Mouse (Mus musculus): ENCODE measurements around the gene Cit. TPM values are rescaled to one million over a fixed set of nuclear protein-coding genes. Genes with fewer than 3 reads are reported as not detected.
A peak's percentile ranks its signal among the peaks of the same experiment; 100 is the strongest.

The Cit gene
- polyA plus RNA-seq, 1 experiment from 2014 or later, result 58.4 TPM

GRCm38 (mm10) chr5:116024327-116024739 is 179.3 kb downstream of the Cit start, which contains the start of gene Prkab1:
Prkab1 (minus strand) TSS chr5:116024508.
- Histone ChIP-seq H3K9me3 (ENCODE audit: control insufficient read depth, low read length) (no peaks in the 10 kb centered on the region), H3K36me3 (ENCODE audit: control insufficient read depth, insufficient read depth, low read length) (peaks cover 23% of the 10 kb centered on the region), H3K4me3 (ENCODE audit: low read depth, low read length) (peak within 1 kb of the TSS; percentile 80), H3K27ac (ENCODE audit: low read depth, low read length) (peak within 1 kb of the TSS; percentile 96), H3K9ac (ENCODE audit: low read depth, low read length) (peak within 1 kb of the TSS; percentile 86), H3K27me3 (replicated peaks; ENCODE audit: control insufficient read depth, insufficient read depth, low read length) (no peaks in the 10 kb centered on the region), H3K4me1 (replicated peaks; ENCODE audit: control insufficient read depth, insufficient read depth, low read length) (peaks cover 56% of the 10 kb centered on the region), H3K4me2 (peak within 1 kb of the TSS; percentile 80)
- ATAC-seq (replicated peaks; ENCODE audit: low FRiP score) (peak; percentile 82), DNase-seq (ENCODE audit: low spot score) (peak; percentile 95)
- WGBS, result under 1% methylated on average over 46 of the region's 46 CpGs

- H3K9ac ChIP-seq (ENCODE audit: low read depth, low read length), result no peak overlapping the region
- H3K4me2 ChIP-seq, result peak overlapping the region; percentile 58
- no peaks in the 10 kb centered on the region for H3K9me3 ChIP-seq (ENCODE audit: control insufficient read depth, low read length)
- H3K27ac ChIP-seq (ENCODE audit: low read depth, low read length), result peak overlapping the region; percentile 87
- no peaks in the 10 kb centered on the region for H3K27me3 ChIP-seq (replicated peaks; ENCODE audit: control insufficient read depth, insufficient read depth, low read length)
- H3K36me3 ChIP-seq (ENCODE audit: control insufficient read depth, insufficient read depth, low read length), result peaks cover 7% of the 10 kb centered on the region
- H3K4me3 ChIP-seq (ENCODE audit: low read depth, low read length), result no peak overlapping the region
- ATAC-seq (replicated peaks; ENCODE audit: low FRiP score), result no peak
- 53% methylated on average over 5 of the region's 5 CpGs for WGBS
- H3K4me1 ChIP-seq (replicated peaks; ENCODE audit: control insufficient read depth, insufficient read depth, low read length), result peaks cover 50% of the 10 kb centered on the region
- no peak for DNase-seq (ENCODE audit: low spot score)
These were observed 181.0 kb downstream of the Cit start for GRCm38 (mm10) chr5:116026107-116026506.

GRCm38 (mm10) chr5:116026561-116026960 is 181.5 kb downstream of the Cit start:
- Histone ChIP-seq H3K4me1 (replicated peaks; ENCODE audit: control insufficient read depth, insufficient read depth, low read length) (peaks cover 49% of the 10 kb centered on the region), H3K4me2 (peak overlapping the region; percentile 58), H3K4me3 (ENCODE audit: low read depth, low read length) (peak overlapping the region; percentile 22; the same call in 1 of the 2 replicates), H3K9me3 (ENCODE audit: control insufficient read depth, low read length) (no peaks in the 10 kb centered on the region), H3K27me3 (replicated peaks; ENCODE audit: control insufficient read depth, insufficient read depth, low read length) (no peaks in the 10 kb centered on the region), H3K9ac (ENCODE audit: low read depth, low read length) (peak overlapping the region; percentile 44; the same call in 1 of the 2 replicates), H3K36me3 (ENCODE audit: control insufficient read depth, insufficient read depth, low read length) (peaks cover 2% of the 10 kb centered on the region; the same call in 1 of the 2 replicates), H3K27ac (ENCODE audit: low read depth, low read length) (peak overlapping the region; percentile 87)
- 28% methylated on average over 14 of the region's 14 CpGs for WGBS
- ATAC-seq (replicated peaks; ENCODE audit: low FRiP score), result peak; percentile 73
- peak; percentile 61 for DNase-seq (ENCODE audit: low spot score)

- H3K36me3 ChIP-seq (ENCODE audit: control insufficient read depth, insufficient read depth, low read length), result no peaks in the 10 kb centered on the region
- WGBS, result 19% methylated on average over 7 of the region's 7 CpGs
- H3K27ac ChIP-seq (ENCODE audit: low read depth, low read length), result peak overlapping the region; percentile 51
- peaks cover 32% of the 10 kb centered on the region for H3K4me1 ChIP-seq (replicated peaks; ENCODE audit: control insufficient read depth, insufficient read depth, low read length)
- no peaks in the 10 kb centered on the region for H3K9me3 ChIP-seq (ENCODE audit: control insufficient read depth, low read length)
- no peak overlapping the region for H3K9ac ChIP-seq (ENCODE audit: low read depth, low read length)
- H3K27me3 ChIP-seq (replicated peaks; ENCODE audit: control insufficient read depth, insufficient read depth, low read length), result no peaks in the 10 kb centered on the region
- peak overlapping the region; percentile 33 for H3K4me2 ChIP-seq
- DNase-seq (ENCODE audit: low spot score) (peak; percentile 69), ATAC-seq (replicated peaks; ENCODE audit: low FRiP score) (peak; percentile 67)
- peak overlapping the region; percentile 11; the same call in 1 of the 2 replicates for H3K4me3 ChIP-seq (ENCODE audit: low read depth, low read length)
These were observed 184.0 kb downstream of the Cit start for GRCm38 (mm10) chr5:116029071-116029470.

GRCm38 (mm10) chr5:116030566-116031189 is 185.6 kb downstream of the Cit start:
- Histone ChIP-seq H3K27me3 (replicated peaks; ENCODE audit: control insufficient read depth, insufficient read depth, low read length) (no peaks in the 10 kb centered on the region), H3K4me1 (replicated peaks; ENCODE audit: control insufficient read depth, insufficient read depth, low read length) (peaks cover 26% of the 10 kb centered on the region), H3K4me2 (peak overlapping the region; percentile 36), H3K36me3 (ENCODE audit: control insufficient read depth, insufficient read depth, low read length) (no peaks in the 10 kb centered on the region), H3K4me3 (ENCODE audit: low read depth, low read length) (no peak overlapping the region), H3K27ac (ENCODE audit: low read depth, low read length) (no peak overlapping the region), H3K9ac (ENCODE audit: low read depth, low read length) (no peak overlapping the region), H3K9me3 (ENCODE audit: control insufficient read depth, low read length) (no peaks in the 10 kb centered on the region)
- WGBS, result 14% methylated on average over 19 of the region's 19 CpGs
- DNase-seq (ENCODE audit: low spot score) (no peak), ATAC-seq (replicated peaks; ENCODE audit: low FRiP score) (no peak)

- Histone ChIP-seq H3K4me1 (replicated peaks; ENCODE audit: control insufficient read depth, insufficient read depth, low read length) (peaks cover 23% of the 10 kb centered on the region), H3K27me3 (replicated peaks; ENCODE audit: control insufficient read depth, insufficient read depth, low read length) (no peaks in the 10 kb centered on the region), H3K4me3 (ENCODE audit: low read depth, low read length) (no peak overlapping the region), H3K4me2 (peak overlapping the region; percentile 36), H3K27ac (ENCODE audit: low read depth, low read length) (no peak overlapping the region), H3K9me3 (ENCODE audit: control insufficient read depth, low read length) (no peaks in the 10 kb centered on the region), H3K36me3 (ENCODE audit: control insufficient read depth, insufficient read depth, low read length) (no peaks in the 10 kb centered on the region), H3K9ac (ENCODE audit: low read depth, low read length) (no peak overlapping the region)
- 2% methylated on average over 14 of the region's 14 CpGs for WGBS
- peak; percentile 68 for DNase-seq (ENCODE audit: low spot score)
- no peak for ATAC-seq (replicated peaks; ENCODE audit: low FRiP score)
These were observed 186.1 kb downstream of the Cit start for GRCm38 (mm10) chr5:116031190-116031577.

- Histone ChIP-seq H3K4me2 (no peak overlapping the region), H3K27ac (ENCODE audit: low read depth, low read length) (no peak overlapping the region), H3K9ac (ENCODE audit: low read depth, low read length) (no peak overlapping the region), H3K36me3 (ENCODE audit: control insufficient read depth, insufficient read depth, low read length) (no peaks in the 10 kb centered on the region), H3K4me3 (ENCODE audit: low read depth, low read length) (no peak overlapping the region), H3K9me3 (ENCODE audit: control insufficient read depth, low read length) (no peaks in the 10 kb centered on the region), H3K27me3 (replicated peaks; ENCODE audit: control insufficient read depth, insufficient read depth, low read length) (0 out of 2 replicates have a peak, but pooled peaks cover 5% of the 10 kb centered on the region), H3K4me1 (replicated peaks; ENCODE audit: control insufficient read depth, insufficient read depth, low read length) (no peaks in the 10 kb centered on the region)
- DNase-seq (ENCODE audit: low spot score) (no peak), ATAC-seq (replicated peaks; ENCODE audit: low FRiP score) (no peak)
- WGBS, result 72% methylated on average over 16 of the region's 16 CpGs
These were observed 191.4 kb downstream of the Cit start for GRCm38 (mm10) chr5:116036465-116036864.

- Histone ChIP-seq H3K4me2 (no peak overlapping the region), H3K4me1 (replicated peaks; ENCODE audit: control insufficient read depth, insufficient read depth, low read length) (no peaks in the 10 kb centered on the region), H3K9ac (ENCODE audit: low read depth, low read length) (no peak overlapping the region), H3K36me3 (ENCODE audit: control insufficient read depth, insufficient read depth, low read length) (no peaks in the 10 kb centered on the region), H3K27me3 (replicated peaks; ENCODE audit: control insufficient read depth, insufficient read depth, low read length) (0 out of 2 replicates have a peak, but pooled peaks cover 5% of the 10 kb centered on the region), H3K4me3 (ENCODE audit: low read depth, low read length) (no peak overlapping the region), H3K27ac (ENCODE audit: low read depth, low read length) (no peak overlapping the region), H3K9me3 (ENCODE audit: control insufficient read depth, low read length) (no peaks in the 10 kb centered on the region)
- WGBS, result 42% methylated on average over 11 of the region's 12 CpGs
- ATAC-seq (replicated peaks; ENCODE audit: low FRiP score) (no peak), DNase-seq (ENCODE audit: low spot score) (no peak)
These were observed 192.7 kb downstream of the Cit start for GRCm38 (mm10) chr5:116037731-116038130.

- Histone ChIP-seq H3K9ac (ENCODE audit: low read depth, low read length) (no peak overlapping the region), H3K4me3 (ENCODE audit: low read depth, low read length) (no peak overlapping the region), H3K36me3 (ENCODE audit: control insufficient read depth, insufficient read depth, low read length) (no peaks in the 10 kb centered on the region), H3K4me2 (peak overlapping the region; percentile 32), H3K27ac (ENCODE audit: low read depth, low read length) (no peak overlapping the region), H3K4me1 (replicated peaks; ENCODE audit: control insufficient read depth, insufficient read depth, low read length) (no peaks in the 10 kb centered on the region), H3K27me3 (replicated peaks; ENCODE audit: control insufficient read depth, insufficient read depth, low read length) (0 out of 2 replicates have a peak, but pooled peaks cover 5% of the 10 kb centered on the region), H3K9me3 (ENCODE audit: control insufficient read depth, low read length) (no peaks in the 10 kb centered on the region)
- WGBS, result 23% methylated on average over 11 of the region's 11 CpGs
- DNase-seq (ENCODE audit: low spot score), result no peak
- no peak for ATAC-seq (replicated peaks; ENCODE audit: low FRiP score)
These were observed 194.6 kb downstream of the Cit start for GRCm38 (mm10) chr5:116039706-116040105.
